Mouse (Mus musculus): ENCODE data around the gene Slc29a2. TPM values are rescaled to one million over a fixed set of nuclear protein-coding genes. Genes with fewer than 3 reads are reported as not detected.

Gene Slc29a2
- total and polyA plus RNA-seq, 3 experiments: 2.1 to 6.6 (median 4.2) TPM

DNA sequence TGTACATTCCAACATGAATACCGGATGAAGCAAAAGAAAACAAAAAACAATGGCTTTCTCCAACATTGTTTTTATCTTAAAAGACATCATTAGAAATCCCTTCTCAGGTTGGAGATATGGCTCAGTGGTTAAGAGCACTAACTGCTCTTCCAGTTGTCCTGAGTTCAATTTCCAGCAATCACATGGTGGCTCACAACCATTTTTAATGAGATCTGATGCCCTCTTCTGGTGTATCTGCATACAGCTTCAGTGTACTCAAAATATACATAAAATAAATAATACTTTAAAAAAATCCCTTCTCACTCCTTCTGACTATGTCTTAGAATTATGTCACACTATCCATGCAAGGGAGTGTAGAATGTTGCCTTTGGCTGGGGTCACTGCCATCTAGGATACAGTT, 55.6 kb downstream of the Slc29a2 start:
- no peak for DNase-seq (ENCODE audit: extremely low read depth)
- Histone ChIP-seq H3K36me3 (replicated peaks in 1 of 2; ENCODE audit: control insufficient read depth in 1 of 2, insufficient read depth in 1 of 2, low read length in 1 of 2) (no peaks in the 10 kb centered on the region), H3K9me3 (replicated peaks; ENCODE audit: low read length) (peaks cover 8% of the 10 kb centered on the region), H3K4me3 (replicated peaks in 1 of 3; ENCODE audit: low read depth in 2 of 3, low read length in 2 of 3, poor library complexity in 1 of 3) (no peak overlapping the region), H3K4me2 (ENCODE audit: insufficient read depth, low read depth, poor library complexity, severe bottlenecking) (no peak overlapping the region), H3K27me3 (replicated peaks) (peaks cover 80% of the 10 kb centered on the region), H3K4me1 (ENCODE audit: control insufficient read depth in 1 of 2, insufficient read depth in 2 of 2) (peaks cover 0 to 8% of the 10 kb centered on the region in 2 experiments; a peak in 2 of 4 replicates), H3K79me2 (replicated peaks; ENCODE audit: control insufficient read depth, extremely low read depth, insufficient read depth, poor library complexity, severe bottlenecking) (no peaks in the 10 kb centered on the region), H3K27ac (ENCODE audit: insufficient read depth, low read depth) (no peak overlapping the region), H3K9ac (ENCODE audit: insufficient read depth, low read depth) (no peak overlapping the region)
- in situ Hi-C loops (cut with MboI; ENCODE audit: low pct_ligation_motif_present, low pct_unique_long_range_greater_than_20kb, low sequenced_read_pairs) (no loop called here), dilution Hi-C loops (cut with MboI; ENCODE audit: extremely low pct_ligation_motif_present, extremely low pct_unique_long_range_greater_than_20kb, low sequenced_read_pairs) (no loop called here)
- TF ChIP-seq RAD21 (IDR thresholded peaks at IDR 0.05; ENCODE audit: low read depth, low read length): peak; percentile 2
- TF ChIP-seq CTCF (conservative IDR thresholded peaks at IDR 0.05 in 1 of 2, IDR thresholded peaks at IDR 0.05 in 1 of 2; ENCODE audit: low read depth in 2 of 2, low read length in 2 of 2): peak in 1 of 2 experiments; percentile 22; a peak in 1 of 4 replicates
- TF ChIP-seq GABPA (IDR thresholded peaks at IDR 0.05; ENCODE audit: insufficient replicate concordance, low read depth, low read length): no peak

Other genes starting within 250 kb of the Slc29a2 start
Only the 20 nearest of the 24 such genes appear.
- gene Ccs, start 184.5 kb upstream of the Slc29a2 start, total RNA-seq (2012; rRNA removed): 42.1 and 42.6 TPM in 2 replicates
- 25.6 and 30.7 TPM in 2 replicates for gene Ccs, start 184.5 kb upstream of the Slc29a2 start, total RNA-seq (2014; rRNA removed)
- gene Ccs, start 184.5 kb upstream of the Slc29a2 start, polyA plus RNA-seq (2012; ENCODE audit: insufficient read length, low read depth): 32.0 and 39.1 TPM in 2 replicates
- gene Ccdc87, start 184.5 kb upstream of the Slc29a2 start, total RNA-seq (2012; rRNA removed): not detected in 2 replicates
- gene Ccdc87, start 184.5 kb upstream of the Slc29a2 start, total RNA-seq (2014; rRNA removed): not detected in 2 replicates
- not detected in 2 replicates for gene Ccdc87, start 184.5 kb upstream of the Slc29a2 start, polyA plus RNA-seq (2012; ENCODE audit: insufficient read length, low read depth)
- gene Ctsf, start 168.7 kb upstream of the Slc29a2 start, total RNA-seq (2012; rRNA removed): not detected in 2 replicates
- gene Ctsf, start 168.7 kb upstream of the Slc29a2 start, total RNA-seq (2014; rRNA removed): not detected in 2 replicates
- gene Ctsf, start 168.7 kb upstream of the Slc29a2 start, polyA plus RNA-seq (2012; ENCODE audit: insufficient read length, low read depth): not detected in 2 replicates
- 0.34 and 0.67 TPM in 2 replicates for gene Actn3, start 146.0 kb upstream of the Slc29a2 start, total RNA-seq (2012; rRNA removed)
- 0.32 TPM in 1 of 2 replicates, not detected in the other for gene Actn3, start 146.0 kb upstream of the Slc29a2 start, total RNA-seq (2014; rRNA removed)
- gene Actn3, start 146.0 kb upstream of the Slc29a2 start, polyA plus RNA-seq (2012; ENCODE audit: insufficient read length, low read depth): 0.37 and 0.41 TPM in 2 replicates
- gene Zdhhc24, start 145.2 kb upstream of the Slc29a2 start, total RNA-seq (2012; rRNA removed): 8.0 and 8.4 TPM in 2 replicates
- gene Zdhhc24, start 145.2 kb upstream of the Slc29a2 start, total RNA-seq (2014; rRNA removed): 4.5 and 5.0 TPM in 2 replicates
- 4.7 and 5.0 TPM in 2 replicates for gene Zdhhc24, start 145.2 kb upstream of the Slc29a2 start, polyA plus RNA-seq (2012; ENCODE audit: insufficient read length, low read depth)
- gene Bbs1, start 117.2 kb upstream of the Slc29a2 start, total RNA-seq (2012; rRNA removed): 2.7 and 3.0 TPM in 2 replicates
- gene Bbs1, start 117.2 kb upstream of the Slc29a2 start, total RNA-seq (2014; rRNA removed): 2.0 and 3.1 TPM in 2 replicates
- gene Bbs1, start 117.2 kb upstream of the Slc29a2 start, polyA plus RNA-seq (2012; ENCODE audit: insufficient read length, low read depth): 2.1 and 2.8 TPM in 2 replicates
- 89.7 and 109 TPM in 2 replicates for gene Dpp3, start 95.6 kb upstream of the Slc29a2 start, total RNA-seq (2012; rRNA removed)
- gene Dpp3, start 95.6 kb upstream of the Slc29a2 start, total RNA-seq (2014; rRNA removed): 74.0 and 79.6 TPM in 2 replicates
- gene Dpp3, start 95.6 kb upstream of the Slc29a2 start, polyA plus RNA-seq (2012; ENCODE audit: insufficient read length, low read depth): 97.3 and 100.0 TPM in 2 replicates
- gene Peli3, start 80.7 kb upstream of the Slc29a2 start, total RNA-seq (2012; rRNA removed): 0.42 TPM in 1 of 2 replicates, not detected in the other
- 0.07 TPM in 1 of 2 replicates, not detected in the other for gene Peli3, start 80.7 kb upstream of the Slc29a2 start, total RNA-seq (2014; rRNA removed)
- not detected in 2 replicates for gene Peli3, start 80.7 kb upstream of the Slc29a2 start, polyA plus RNA-seq (2012; ENCODE audit: insufficient read length, low read depth)
- gene Mrpl11, start 61.7 kb upstream of the Slc29a2 start, total RNA-seq (2012; rRNA removed): 74.0 and 100 TPM in 2 replicates
- gene Mrpl11, start 61.7 kb upstream of the Slc29a2 start, total RNA-seq (2014; rRNA removed): 160 and 171 TPM in 2 replicates
- gene Mrpl11, start 61.7 kb upstream of the Slc29a2 start, polyA plus RNA-seq (2012; ENCODE audit: insufficient read length, low read depth): 101 and 102 TPM in 2 replicates
- gene Npas4, start 33.5 kb upstream of the Slc29a2 start, total RNA-seq (2012; rRNA removed): not detected in 2 replicates
- not detected in 2 replicates for gene Npas4, start 33.5 kb upstream of the Slc29a2 start, total RNA-seq (2014; rRNA removed)
- not detected in 2 replicates for gene Npas4, start 33.5 kb upstream of the Slc29a2 start, polyA plus RNA-seq (2012; ENCODE audit: insufficient read length, low read depth)
- 9.8 and 12.1 TPM in 2 replicates for gene B4gat1, start 15.0 kb downstream of the Slc29a2 start, total RNA-seq (2012; rRNA removed)
- gene B4gat1, start 15.0 kb downstream of the Slc29a2 start, total RNA-seq (2014; rRNA removed): 6.9 and 7.7 TPM in 2 replicates
- gene B4gat1, start 15.0 kb downstream of the Slc29a2 start, polyA plus RNA-seq (2012; ENCODE audit: insufficient read length, low read depth): 5.2 and 5.6 TPM in 2 replicates
- gene AC124502.3, start 15.0 kb downstream of the Slc29a2 start, total RNA-seq (2012; rRNA removed): 1.3 and 2.1 TPM in 2 replicates
- gene AC124502.3, start 15.0 kb downstream of the Slc29a2 start, total RNA-seq (2014; rRNA removed): 0.15 and 0.22 TPM in 2 replicates
- gene AC124502.3, start 15.0 kb downstream of the Slc29a2 start, polyA plus RNA-seq (2012; ENCODE audit: insufficient read length, low read depth): 0.29 TPM in 1 of 2 replicates, not detected in the other
- gene Brms1, start 17.5 kb downstream of the Slc29a2 start, total RNA-seq (2012; rRNA removed): 22.8 and 24.6 TPM in 2 replicates
- gene Brms1, start 17.5 kb downstream of the Slc29a2 start, total RNA-seq (2014; rRNA removed): 30.0 and 36.3 TPM in 2 replicates
- 50.9 and 63.7 TPM in 2 replicates for gene Brms1, start 17.5 kb downstream of the Slc29a2 start, polyA plus RNA-seq (2012; ENCODE audit: insufficient read length, low read depth)
- 0.47 and 0.92 TPM in 2 replicates for gene Rin1, start 26.6 kb downstream of the Slc29a2 start, total RNA-seq (2012; rRNA removed)
- gene Rin1, start 26.6 kb downstream of the Slc29a2 start, total RNA-seq (2014; rRNA removed): 0.13 and 0.30 TPM in 2 replicates
- gene Rin1, start 26.6 kb downstream of the Slc29a2 start, polyA plus RNA-seq (2012; ENCODE audit: insufficient read length, low read depth): 0.74 and 0.89 TPM in 2 replicates
- gene Cd248, start 44.2 kb downstream of the Slc29a2 start, total RNA-seq (2012; rRNA removed): not detected in 2 replicates
- gene Cd248, start 44.2 kb downstream of the Slc29a2 start, total RNA-seq (2014; rRNA removed): not detected in 2 replicates
- gene Cd248, start 44.2 kb downstream of the Slc29a2 start, polyA plus RNA-seq (2012; ENCODE audit: insufficient read length, low read depth): not detected in 2 replicates
- not detected in 2 replicates for gene Tmem151a, start 61.7 kb downstream of the Slc29a2 start, total RNA-seq (2012; rRNA removed)
- gene Tmem151a, start 61.7 kb downstream of the Slc29a2 start, total RNA-seq (2014; rRNA removed): not detected in 2 replicates
- not detected in 2 replicates for gene Tmem151a, start 61.7 kb downstream of the Slc29a2 start, polyA plus RNA-seq (2012; ENCODE audit: insufficient read length, low read depth)
- gene Yif1a, start 64.7 kb downstream of the Slc29a2 start, total RNA-seq (2012; rRNA removed): 62.6 and 65.0 TPM in 2 replicates
- gene Yif1a, start 64.7 kb downstream of the Slc29a2 start, total RNA-seq (2014; rRNA removed): 63.6 and 72.4 TPM in 2 replicates
- gene Yif1a, start 64.7 kb downstream of the Slc29a2 start, polyA plus RNA-seq (2012; ENCODE audit: insufficient read length, low read depth): 33.1 and 39.0 TPM in 2 replicates
- gene Cnih2, start 74.7 kb downstream of the Slc29a2 start, total RNA-seq (2012; rRNA removed): 0.55 and 0.72 TPM in 2 replicates
- gene Cnih2, start 74.7 kb downstream of the Slc29a2 start, total RNA-seq (2014; rRNA removed): 0.23 TPM in 1 of 2 replicates, not detected in the other
- gene Cnih2, start 74.7 kb downstream of the Slc29a2 start, polyA plus RNA-seq (2012; ENCODE audit: insufficient read length, low read depth): 1.7 and 2.2 TPM in 2 replicates
- 78.4 and 90.6 TPM in 2 replicates for gene Rab1b, start 83.2 kb downstream of the Slc29a2 start, total RNA-seq (2012; rRNA removed)
- gene Rab1b, start 83.2 kb downstream of the Slc29a2 start, total RNA-seq (2014; rRNA removed): 76.3 and 88.3 TPM in 2 replicates
- 80.5 and 87.1 TPM in 2 replicates for gene Rab1b, start 83.2 kb downstream of the Slc29a2 start, polyA plus RNA-seq (2012; ENCODE audit: insufficient read length, low read depth)
- 7.9 and 9.5 TPM in 2 replicates for gene Klc2, start 94.7 kb downstream of the Slc29a2 start, total RNA-seq (2012; rRNA removed)
- gene Klc2, start 94.7 kb downstream of the Slc29a2 start, total RNA-seq (2014; rRNA removed): 4.8 and 5.9 TPM in 2 replicates
- gene Klc2, start 94.7 kb downstream of the Slc29a2 start, polyA plus RNA-seq (2012; ENCODE audit: insufficient read length, low read depth): 9.5 and 12.0 TPM in 2 replicates